ENCODE assay signal across 10 mouse cellular contexts in the genomic region with DNA sequence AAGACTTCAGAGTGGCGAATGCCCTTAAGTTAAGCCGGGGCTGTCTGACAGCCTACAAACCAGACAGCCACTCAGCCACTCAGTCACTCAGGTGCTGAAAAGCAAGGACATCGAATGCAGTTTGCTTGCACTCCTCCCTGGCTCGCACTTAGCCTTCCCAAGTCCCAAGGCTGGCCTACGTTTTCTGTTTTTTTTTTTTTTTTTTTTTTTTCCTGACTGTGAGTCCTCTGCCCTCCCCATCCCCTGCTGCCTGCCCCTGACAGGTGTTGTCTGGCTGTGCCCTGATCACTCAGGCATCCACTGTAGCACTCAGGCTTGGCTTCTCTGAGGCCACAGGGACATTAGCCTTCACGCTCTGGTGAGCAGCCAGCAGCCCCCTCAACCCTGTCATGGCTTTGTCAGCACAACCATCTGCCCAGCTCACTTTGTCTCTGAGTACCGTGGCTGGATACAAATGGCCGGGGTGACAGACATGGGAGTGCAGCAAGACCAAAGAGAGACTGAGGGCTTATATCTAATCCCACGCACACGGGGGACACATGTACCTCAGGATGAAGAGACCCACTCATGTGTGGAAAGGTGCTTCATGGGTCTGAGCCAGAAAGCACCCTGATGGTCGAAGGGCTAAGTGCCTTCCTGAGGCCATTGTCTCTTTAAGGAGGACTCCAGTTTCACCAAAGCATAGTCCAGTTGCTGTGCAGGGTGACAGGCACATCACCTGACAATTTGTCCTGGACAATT. TPM values are rescaled to one million over a fixed set of nuclear protein-coding genes. Genes with fewer than 3 reads are reported as not detected.
DNase-seq lines count a peak whose midpoint lies in the region; ATAC-seq and TF ChIP-seq lines count a peak whose summit lies in the region.
"Had no signal": no experiment of that assay in that cellular context is flagged by ENCODE, and none has a peak within 500 bp of the region (broad histone marks: within the 10 kb centered on the region; RNA-seq: fewer than 3 reads in every experiment).

No protein-coding gene starts in this region.

- no peak overlapping the region for H3K4me3 ChIP-seq in hindbrain, embryonic 10.5 days

- in situ Hi-C loops in Patski (cut with MboI; ENCODE audit: low pct_unique_long_range_greater_than_20kb) = no loop called here

- CTCF ChIA-PET in Patski (lab: Charles Lee) = interaction anchor here (0.7 to 4.4 kb wide), 10 partner anchors 10 to 105 kb away, joined by 3 to 36 read pairs (median 7); partner anchors contain the start of gene Bri3bp

- peaks cover 82% of the 10 kb centered on the region for H3K36me3 ChIP-seq in hindbrain, embryonic 10.5 days

- no peak for TF ChIP-seq CTCF in Patski (IDR thresholded peaks at IDR 0.05)

- no peak for DNase-seq in Patski (ENCODE audit: low read depth, low spot score)
- peak; percentile 88 for DNase-seq in cerebellum, adult 9-11 months
- DNase-seq in hindbrain, embryonic 10.5 days (ENCODE audit: low spot score) = peak; percentile 64
- peak; percentile 89 to 91 for DNase-seq in kidney, postnatal 36 days
- no peak for DNase-seq in adrenal gland, adult 18-20 months (ENCODE audit: low spot score in 2 of 2)
- no peak for DNase-seq in thymus, postnatal 0 days (ENCODE audit: low spot score)
- DNase-seq in adrenal gland, postnatal 25 days = no peak
- no peak for DNase-seq in T-cell, adult 2 months (ENCODE audit: low spot score)

- ATAC-seq in Patski = peak; percentile 37
- ATAC-seq: lung, postnatal 0 days had no signal

- WGBS in hindbrain, embryonic 10.5 days = 51% methylated on average over 11 of the region's 11 CpGs

- H3K27ac ChIP-seq in hindbrain, embryonic 10.5 days = peak overlapping the region; percentile 85

- POLR2A ChIA-PET in Patski (lab: Charles Lee) = interaction anchor here (0.9 to 1.1 kb wide), 3 partner anchors 28 to 76 kb away, joined by 3 to 4 read pairs (median 3); no protein-coding TSS in a partner anchor

- peaks cover 20% of the 10 kb centered on the region for H3K4me1 ChIP-seq in hindbrain, embryonic 10.5 days (replicated peaks)

- H3K27me3 ChIP-seq in Patski = no peaks in the 10 kb centered on the region
- no peaks in the 10 kb centered on the region for H3K27me3 ChIP-seq in hindbrain, embryonic 10.5 days (ENCODE audit: insufficient read depth, poor library complexity, severe bottlenecking)

- no peaks in the 10 kb centered on the region for H3K9me3 ChIP-seq in hindbrain, embryonic 10.5 days

RNA-seq across cellular contexts. Expression of gene Aacs, which starts 11.9 kb away (rescaled TPM):
- 49.4 TPM for polyA plus RNA-seq in Patski (2021)
- 63.4 and 73.4 TPM in 2 replicates for polyA plus RNA-seq in hindbrain, embryonic 10.5 days (2016; fragmentation: Nextera tagmentation; extraction: Ambion mirVana)
- 100 to 1,000 TPM in 1 of 2 experiments, 10 to 100 TPM in 1; 90.2 to 165 TPM for total RNA-seq in adrenal gland, adult 18-20 months (2021)
- polyA plus RNA-seq in thymus, postnatal 0 days (2015; fragmentation: Nextera tagmentation; extraction: Ambion mirVana) = 31.3 and 32.7 TPM in 2 replicates
- total RNA-seq in adrenal gland, postnatal 25 days (2021) = 88.5 and 93.5 TPM in 2 replicates

RNA-seq across cellular contexts. Expression of gene Tmem132b, which starts 44.0 kb away (rescaled TPM):
- polyA plus RNA-seq in Patski (2021) = not detected
- polyA plus RNA-seq in hindbrain, embryonic 10.5 days (2016; fragmentation: Nextera tagmentation; extraction: Ambion mirVana) = 0.21 and 0.41 TPM in 2 replicates
- 1 to 10 TPM; 2.0 to 2.1 TPM for total RNA-seq in adrenal gland, adult 18-20 months (2021)
- 0.04 TPM in 1 of 2 replicates, not detected in the other for polyA plus RNA-seq in thymus, postnatal 0 days (2015; fragmentation: Nextera tagmentation; extraction: Ambion mirVana)
- 0.90 and 2.1 TPM in 2 replicates for total RNA-seq in adrenal gland, postnatal 25 days (2021)
- total RNA-seq: MEL had no signal
- polyA plus RNA-seq: lung, postnatal 0 days had no signal

RNA-seq across cellular contexts. Expression of gene Bri3bp, which starts 46.2 kb away (rescaled TPM):
- 83.7 TPM for polyA plus RNA-seq in Patski (2021)
- polyA plus RNA-seq in hindbrain, embryonic 10.5 days (2016; fragmentation: Nextera tagmentation; extraction: Ambion mirVana) = 46.9 and 53.8 TPM in 2 replicates
- 10 to 100 TPM; 18.7 to 32.1 TPM for total RNA-seq in adrenal gland, adult 18-20 months (2021)
- polyA plus RNA-seq in thymus, postnatal 0 days (2015; fragmentation: Nextera tagmentation; extraction: Ambion mirVana) = 37.3 and 42.5 TPM in 2 replicates
- total RNA-seq in adrenal gland, postnatal 25 days (2021) = 18.4 and 37.3 TPM in 2 replicates

RNA-seq across cellular contexts. Expression of gene Dhx37, which starts 53.6 kb away (rescaled TPM):
- 42.0 TPM for polyA plus RNA-seq in Patski (2021)
- polyA plus RNA-seq in hindbrain, embryonic 10.5 days (2016; fragmentation: Nextera tagmentation; extraction: Ambion mirVana) = 19.2 and 21.0 TPM in 2 replicates
- 10 to 100 TPM; 16.7 to 19.3 TPM for total RNA-seq in adrenal gland, adult 18-20 months (2021)
- polyA plus RNA-seq in thymus, postnatal 0 days (2015; fragmentation: Nextera tagmentation; extraction: Ambion mirVana) = 8.1 and 8.2 TPM in 2 replicates
- total RNA-seq in adrenal gland, postnatal 25 days (2021) = 17.5 and 25.9 TPM in 2 replicates

Comparison
In these comparisons a context has a peak if more than half of its experiments do, and no peak if none do; other contexts are left out.
1. DNase-seq: peak in cerebellum, adult 9-11 months (single experiment), hindbrain, embryonic 10.5 days (single experiment) and kidney, postnatal 36 days (2 of 2); none in Patski (single experiment), adrenal gland, adult 18-20 months (0 of 2), thymus, postnatal 0 days (single experiment), adrenal gland, postnatal 25 days (single experiment) and T-cell, adult 2 months (single experiment).